Mouse (Mus musculus) liver, adult 2 months (tissue): ENCODE data around the gene Fbxo9. TPM values are rescaled to one million over a fixed set of nuclear protein-coding genes. Genes with fewer than 3 reads are reported as not detected.
A peak's percentile ranks its signal among the peaks of the same experiment; 100 is the strongest.

Source experiments
- DNase-seq: peaks from one replicate; pipeline ENCODE4 v3.0.0-alpha.2; 2011; ENCODE audit warnings: low read depth, low spot score; ENCODE audit errors: extremely low read depth
- H3K27ac ChIP-seq: fragments of 200-500 bp; replicated peaks from 2 replicates; pipeline ENCODE4 v1.5.1; 2012; ENCODE audit warnings: low read depth, mild to moderate bottlenecking, control low read depth, inconsistent platforms, low read length; ENCODE audit not compliant: insufficient read depth
- H3K27me3 ChIP-seq: fragments of 200-500 bp; 2 replicates; pipeline ENCODE4 v1.6.1; 2012; ENCODE audit warnings: mild to moderate bottlenecking, moderate library complexity, low read length, inconsistent platforms; ENCODE audit not compliant: control insufficient read depth, insufficient read depth
- H3K36me3 ChIP-seq: fragments of 200-500 bp; 2 replicates; pipeline ENCODE4 v1.6.1; 2012; ENCODE audit warnings: low read length, inconsistent platforms; ENCODE audit not compliant: control insufficient read depth, insufficient read depth
- H3K4me1 ChIP-seq: fragments of 200-500 bp; 2 replicates; pipeline ENCODE4 v1.6.1; 2011; ENCODE audit warnings: low read length; ENCODE audit not compliant: control insufficient read depth, insufficient read depth
- H3K4me3 ChIP-seq: fragments of 200-500 bp; 2 replicates; pipeline ENCODE4 v1.5.1; 2011; ENCODE audit warnings: low read depth, mild to moderate bottlenecking, control low read depth, low read length, moderate library complexity; ENCODE audit not compliant: insufficient read depth
- H3K79me2 ChIP-seq: fragments of 200-500 bp; 2 replicates; pipeline ENCODE4 v1.6.1; 2012; ENCODE audit warnings: inconsistent platforms, mild to moderate bottlenecking, low read length, moderate library complexity; ENCODE audit not compliant: control insufficient read depth, insufficient read depth
- H3K9ac ChIP-seq: fragments of 200-500 bp; 2 replicates; pipeline ENCODE4 v1.6.1; 2012; ENCODE audit warnings: low read depth, mild to moderate bottlenecking, control low read depth, inconsistent platforms, low read length
- CTCF ChIP-seq: fragments of 200-500 bp; IDR thresholded peaks from 2 replicates; pipeline ENCODE4 v1.5.1; 2011; ENCODE audit warnings: low read depth, low read length, control low read depth
- POLR2A ChIP-seq: fragments of 200-500 bp; IDR thresholded peaks from 2 replicates; pipeline ENCODE4 v1.6.1; 2011; ENCODE audit warnings: low read length, control low read depth; ENCODE audit not compliant: insufficient read depth; ENCODE audit errors: extremely low read depth
- WGBS: fragments of 180-500 bp; shearing (Covaris S2); methylation state at CpG from one replicate; pipeline ENCODE4 v1.1.7; 2018; 5-methylcytosine and 5-hydroxymethylcytosine counted together
- polyA plus RNA-seq: library from polyadenylated mRNA; depleted of rRNA; stranded (reverse); fragments of >200 nt; gene quantifications from 2 replicates; pipeline ENCODE4 v1.2.3, GENCODE M21; 2012
- total RNA-seq: library from RNA; depleted of rRNA; stranded (reverse); fragments of >200 nt; gene quantifications from 2 replicates; pipeline ENCODE4 v1.2.3, GENCODE M21; 2014

The Fbxo9 gene
- total and polyA plus RNA-seq, 2 experiments, result 80.5 to 107 TPM

DNA sequence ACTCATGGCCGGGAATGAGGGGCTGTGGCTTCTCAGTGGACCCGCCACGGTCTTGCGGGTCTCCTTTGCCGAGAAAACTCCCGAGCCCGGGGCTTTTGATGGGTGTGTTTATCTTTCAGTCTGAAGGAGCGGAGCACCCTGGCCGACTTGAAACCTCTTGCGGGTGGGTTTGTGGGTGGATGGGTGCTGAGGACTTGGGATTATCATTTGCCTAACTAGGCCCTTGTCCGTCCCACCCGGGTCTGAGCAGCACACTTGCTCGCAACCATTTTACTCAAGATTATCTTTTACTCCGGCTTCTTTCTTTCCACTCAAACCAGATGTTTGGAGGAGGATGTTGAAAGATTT, 4.6 kb upstream of the Fbxo9 start:
- Histone ChIP-seq H3K27me3 (no peaks in the 10 kb centered on the region), H3K36me3 (peaks cover 2% of the 10 kb centered on the region; the same call in 1 of the 2 replicates), H3K4me1 (peaks cover 15% of the 10 kb centered on the region), H3K79me2 (peaks cover 20% of the 10 kb centered on the region), H3K27ac (peak overlapping the region; percentile 76), H3K4me3 (peak overlapping the region; percentile 99), H3K9ac (peak overlapping the region; percentile 100)
- no peak for DNase-seq
- TF ChIP-seq POLR2A (no peak), CTCF (no peak)
- 8% methylated on average over 14 of the region's 14 CpGs for WGBS

DNA sequence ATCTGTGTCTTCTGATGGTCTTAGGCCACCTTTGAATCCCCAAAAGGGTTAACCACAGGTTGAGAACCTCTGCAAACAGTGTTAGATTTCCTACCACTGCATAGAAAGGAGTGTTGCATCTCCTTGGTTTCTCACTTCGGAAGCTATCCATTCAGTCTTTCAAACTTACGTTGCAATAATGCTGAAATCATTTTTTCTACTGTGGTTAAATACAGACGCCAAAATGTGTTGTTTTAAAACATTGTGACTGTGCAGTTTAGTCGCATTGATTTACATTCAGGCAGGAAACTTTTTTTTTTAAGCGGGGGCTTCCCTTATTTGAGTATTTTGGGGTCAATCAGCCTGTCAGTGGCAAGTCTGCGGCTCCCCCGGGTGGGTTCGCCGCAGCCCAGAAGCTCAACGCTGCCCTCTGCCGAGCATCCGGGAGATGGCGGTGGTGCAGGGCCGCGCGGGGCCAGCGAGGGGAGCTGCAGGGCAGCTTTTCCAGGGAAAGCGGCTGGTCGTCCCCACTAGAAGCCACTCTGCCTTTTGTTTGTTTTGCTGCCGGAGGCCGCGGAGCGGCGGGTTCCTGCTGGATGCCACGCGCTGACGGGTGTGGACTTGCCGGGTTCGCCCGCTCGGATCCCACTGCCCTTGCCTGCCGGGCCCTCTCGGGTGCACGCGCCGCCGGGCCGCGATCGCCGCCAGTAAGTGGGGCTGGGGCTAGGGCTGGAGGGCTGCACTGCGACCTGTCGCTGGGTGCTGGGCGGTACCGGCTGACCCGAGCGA, 4.1 kb upstream of the Fbxo9 start:
- Histone ChIP-seq H3K27ac (peak overlapping the region; percentile 76), H3K4me3 (peak overlapping the region; percentile 99), H3K27me3 (no peaks in the 10 kb centered on the region), H3K79me2 (peaks cover 17% of the 10 kb centered on the region), H3K36me3 (no peaks in the 10 kb centered on the region), H3K4me1 (peaks cover 13% of the 10 kb centered on the region), H3K9ac (peak overlapping the region; percentile 100)
- WGBS, result under 1% methylated on average over 47 of the region's 47 CpGs
- TF ChIP-seq POLR2A (no peak), CTCF (peak; percentile 98)
- peak; percentile 74 for DNase-seq

DNA sequence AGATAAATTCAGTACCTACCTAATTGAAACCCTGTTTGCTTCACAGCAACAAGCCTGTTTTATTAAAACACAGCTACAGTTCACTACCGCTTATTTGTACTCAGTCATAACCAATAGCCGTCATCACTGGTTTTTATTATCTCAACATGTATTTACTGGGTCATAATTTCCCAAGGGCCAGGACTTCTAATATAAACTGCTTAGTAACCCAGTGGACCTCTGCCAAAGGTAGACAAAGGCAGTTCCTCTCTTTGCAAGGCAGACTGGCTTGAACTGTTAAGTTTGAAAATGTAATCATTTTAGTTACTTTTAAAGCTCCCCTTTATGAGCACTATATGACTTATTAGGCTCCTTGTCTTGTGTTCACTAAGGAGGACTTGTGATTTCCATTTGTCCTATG, 2.6 kb upstream of the Fbxo9 start:
- no peaks in the 10 kb centered on the region; the same call in 1 of the 2 replicates for H3K36me3 ChIP-seq
- H3K9ac ChIP-seq, result no peak overlapping the region
- DNase-seq, result peak; percentile 63
- TF ChIP-seq POLR2A (no peak), CTCF (no peak)
- no peak overlapping the region for H3K4me3 ChIP-seq
- no peak overlapping the region for H3K27ac ChIP-seq
- no peaks in the 10 kb centered on the region for H3K27me3 ChIP-seq
- H3K4me1 ChIP-seq, result peaks cover 14% of the 10 kb centered on the region
- 30% methylated on average over 2 of the region's 2 CpGs for WGBS
- peaks cover 21% of the 10 kb centered on the region for H3K79me2 ChIP-seq

DNA sequence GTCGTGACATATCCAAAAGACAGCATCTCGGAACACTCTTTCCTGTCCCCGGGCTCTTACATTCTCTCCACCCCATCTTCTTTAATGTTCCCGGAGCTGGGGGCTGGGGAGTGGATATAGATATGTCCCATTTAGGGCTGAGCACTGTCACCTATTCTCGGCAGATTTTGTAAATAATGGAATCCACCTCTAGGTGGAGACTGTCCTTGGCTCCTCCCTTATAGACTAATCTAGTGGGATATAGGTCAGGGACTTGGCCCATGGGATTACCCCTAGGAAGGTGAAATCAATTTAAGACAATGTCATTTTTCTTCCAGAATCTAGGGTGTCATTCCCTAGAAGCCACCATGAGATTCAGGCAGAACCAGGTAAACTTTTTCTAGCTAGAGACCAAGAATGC, 791 bp upstream of the Fbxo9 start:
- 0 out of 2 replicates have a peak overlapping the region, but pooled peaks have one; percentile 39 for H3K27ac ChIP-seq
- peaks cover 23% of the 10 kb centered on the region for H3K79me2 ChIP-seq
- peak; percentile 63 for DNase-seq
- H3K36me3 ChIP-seq, result peaks cover 7% of the 10 kb centered on the region; the same call in 1 of the 2 replicates
- WGBS, result 19% methylated on average over 5 of the region's 5 CpGs
- H3K4me3 ChIP-seq, result peak overlapping the region; percentile 48
- peak overlapping the region; percentile 55 for H3K9ac ChIP-seq
- peaks cover 24% of the 10 kb centered on the region for H3K4me1 ChIP-seq
- TF ChIP-seq CTCF (peak; percentile 15; the same call in 1 of the 2 replicates), POLR2A (no peak)
- H3K27me3 ChIP-seq, result no peaks in the 10 kb centered on the region

DNA sequence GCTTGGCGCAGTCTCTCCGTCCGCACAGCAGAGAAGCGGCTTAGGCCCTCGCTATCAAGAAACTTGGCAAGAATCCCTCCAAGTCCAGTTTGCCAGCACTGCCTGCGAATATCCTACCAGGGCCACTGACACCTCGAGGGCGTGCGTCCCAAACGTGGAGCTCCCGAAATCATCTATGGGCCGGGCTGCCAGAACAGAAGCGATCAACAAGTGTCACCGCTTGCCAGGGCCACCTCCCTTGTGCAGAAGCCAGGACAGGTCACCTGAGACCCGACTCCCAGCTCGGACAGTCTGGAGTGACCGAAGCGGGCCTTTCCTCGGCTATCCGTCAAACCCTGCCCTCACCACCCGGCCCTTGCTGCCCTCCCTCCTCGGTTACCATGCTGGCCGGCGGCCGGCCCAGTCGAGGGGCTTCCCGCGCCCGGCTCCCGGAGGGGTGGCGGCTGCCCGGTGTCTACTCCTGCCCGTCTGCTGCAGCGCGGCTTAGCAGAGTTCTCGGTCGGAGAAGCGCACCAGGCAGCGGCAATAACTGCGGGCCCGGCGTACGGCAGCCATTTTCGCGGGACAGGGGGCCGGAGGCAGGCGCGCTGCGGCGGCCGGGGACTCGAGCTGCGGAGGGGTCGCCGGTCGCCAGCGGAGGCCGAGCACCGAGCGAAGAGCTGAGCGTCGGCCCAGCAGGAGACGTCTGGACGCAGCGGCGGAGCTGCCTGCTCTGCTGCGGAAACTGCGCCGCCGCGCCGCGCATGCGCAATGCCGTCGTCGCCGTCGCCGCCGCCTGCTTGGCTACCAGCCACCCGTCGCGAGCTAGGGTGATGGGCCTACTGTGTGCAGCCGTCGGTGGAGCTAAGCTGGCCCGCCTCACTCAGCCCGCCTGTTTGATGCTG, 711 bp downstream of the Fbxo9 start:
- peaks cover 25% of the 10 kb centered on the region for H3K4me1 ChIP-seq
- H3K36me3 ChIP-seq, result peaks cover 10% of the 10 kb centered on the region; the same call in 1 of the 2 replicates
- DNase-seq, result peak; percentile 98
- H3K27me3 ChIP-seq, result no peaks in the 10 kb centered on the region
- H3K9ac ChIP-seq, result peak overlapping the region; percentile 95
- peak; percentile 94 for TF ChIP-seq POLR2A
- no peak for TF ChIP-seq CTCF
- peak overlapping the region; percentile 89 for H3K27ac ChIP-seq
- H3K79me2 ChIP-seq, result peaks cover 14% of the 10 kb centered on the region
- peak overlapping the region; percentile 71 for H3K4me3 ChIP-seq
- WGBS, result under 1% methylated on average over 88 of the region's 88 CpGs
